Mouse (Mus musculus): ENCODE measurements around the gene Cd79b. TPM values are rescaled to one million over a fixed set of nuclear protein-coding genes. Genes with fewer than 3 reads are reported as not detected.

The Cd79b gene
- polyA plus RNA-seq, 1 experiment = 45.9 TPM

- Histone ChIP-seq H3K4me1 (ENCODE audit: control insufficient read depth, insufficient read depth, low read length) (peaks cover 15% of the 10 kb centered on the region), H3K4me3 (replicated peaks; ENCODE audit: extremely low read depth, low read depth, low read length) (no peak overlapping the region)
- TF ChIP-seq CTCF (IDR thresholded peaks at IDR 0.05; ENCODE audit: insufficient read depth, low read length) (no peak), POLR2A (IDR thresholded peaks at IDR 0.05; ENCODE audit: borderline replicate concordance, extremely low read depth, low read depth, low read length) (no peak)
- DNase-seq = no peak
- 80% methylated on average over 9 of the region's 9 CpGs for WGBS
These were observed 50.6 kb downstream of the Cd79b start for GRCm38 (mm10) chr11:106263963-106264362.

Other genes with a start within 250 kb of the Cd79b start
- 9.3 and 9.7 TPM in 2 replicates for gene Taco1, start 248.7 kb downstream of the Cd79b start, polyA plus RNA-seq (2012; rRNA removed)
- 52.6 and 61.6 TPM in 2 replicates for gene Map3k3, start 230.1 kb downstream of the Cd79b start, polyA plus RNA-seq (2012; rRNA removed)
- gene Gm10840, start 153.9 kb downstream of the Cd79b start, polyA plus RNA-seq (2012; rRNA removed) = not detected in 2 replicates
- 72.7 and 114 TPM in 2 replicates for gene Limd2, start 153.9 kb downstream of the Cd79b start, polyA plus RNA-seq (2012; rRNA removed)
- gene Strada, start 112.6 kb downstream of the Cd79b start, polyA plus RNA-seq (2012; rRNA removed) = 24.5 and 33.3 TPM in 2 replicates
- gene Ccdc47, start 98.4 kb downstream of the Cd79b start, polyA plus RNA-seq (2012; rRNA removed) = 12.8 and 21.5 TPM in 2 replicates
- gene Ddx42, start 97.8 kb downstream of the Cd79b start, polyA plus RNA-seq (2012; rRNA removed) = 8.8 and 13.3 TPM in 2 replicates
- gene Ftsj3, start 58.7 kb downstream of the Cd79b start, polyA plus RNA-seq (2012; rRNA removed) = 7.0 and 10.0 TPM in 2 replicates
- gene Psmc5, start 58.6 kb downstream of the Cd79b start, polyA plus RNA-seq (2012; rRNA removed) = 28.4 and 50.0 TPM in 2 replicates
- 107 and 125 TPM in 2 replicates for gene Smarcd2, start 41.8 kb downstream of the Cd79b start, polyA plus RNA-seq (2012; rRNA removed)
- 0.05 and 0.06 TPM in 2 replicates for gene Tcam1, start 38.1 kb downstream of the Cd79b start, polyA plus RNA-seq (2012; rRNA removed)
- 0.19 and 0.28 TPM in 2 replicates for gene Gh, start 12.9 kb downstream of the Cd79b start, polyA plus RNA-seq (2012; rRNA removed)
- 1.1 and 4.2 TPM in 2 replicates for gene Scn4a, start 38.5 kb upstream of the Cd79b start, polyA plus RNA-seq (2012; rRNA removed)
- gene Prr29, start 50.7 kb upstream of the Cd79b start, polyA plus RNA-seq (2012; rRNA removed) = 27.3 and 30.4 TPM in 2 replicates
- gene Icam2, start 73.3 kb upstream of the Cd79b start, polyA plus RNA-seq (2012; rRNA removed) = 294 and 318 TPM in 2 replicates
- 23.0 and 28.7 TPM in 2 replicates for gene Ern1, start 173.1 kb upstream of the Cd79b start, polyA plus RNA-seq (2012; rRNA removed)

Measured in lung, adult 2 months (tissue).